Mouse (Mus musculus) T-helper 17 cell (primary cell): ENCODE measurements around the gene Grip1.

Source experiments
- in situ Hi-C, 2 experiments: fragments of 300-600 bp; cut with MboI, MseI; formaldehyde crosslinking; loops; 1 replicate in 1 of 2; 2 replicates in 1 of 2; pipeline ENCODE4 v1.15.1; 2025; ENCODE audit warnings: high pct_unique_total_duplicates in 2 of 2

Grip1 gene

DNA sequence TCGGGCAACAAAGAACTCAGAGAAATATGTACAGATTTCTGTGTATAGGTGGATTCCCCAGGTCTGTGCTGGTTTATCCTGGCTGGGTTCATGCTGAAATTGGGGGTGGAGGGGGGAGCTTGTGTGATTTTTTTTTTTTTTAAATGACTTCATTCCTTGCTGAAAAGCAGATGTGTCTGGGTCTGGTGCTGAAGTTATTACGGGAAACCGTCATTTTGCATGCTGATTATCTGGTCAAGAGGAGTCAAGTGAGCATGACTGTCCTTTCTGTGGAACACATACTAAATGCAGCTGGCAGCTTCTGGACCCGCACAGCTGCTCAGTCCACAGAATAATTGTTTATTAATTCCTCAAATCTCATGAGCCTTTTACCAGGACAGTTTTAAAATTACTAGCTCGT, 366.1 kb downstream of the Grip1 start:
- in situ Hi-C loops, result loop anchor here in 1 of 2 experiments (10.0 kb wide), 1 partner anchor 305 kb away; no protein-coding TSS in a partner anchor

- in situ Hi-C loops, result no loop called here
Observed at GRCm38 (mm10) chr10:119820428-119820827, 366.8 kb downstream of the Grip1 start.

DNA sequence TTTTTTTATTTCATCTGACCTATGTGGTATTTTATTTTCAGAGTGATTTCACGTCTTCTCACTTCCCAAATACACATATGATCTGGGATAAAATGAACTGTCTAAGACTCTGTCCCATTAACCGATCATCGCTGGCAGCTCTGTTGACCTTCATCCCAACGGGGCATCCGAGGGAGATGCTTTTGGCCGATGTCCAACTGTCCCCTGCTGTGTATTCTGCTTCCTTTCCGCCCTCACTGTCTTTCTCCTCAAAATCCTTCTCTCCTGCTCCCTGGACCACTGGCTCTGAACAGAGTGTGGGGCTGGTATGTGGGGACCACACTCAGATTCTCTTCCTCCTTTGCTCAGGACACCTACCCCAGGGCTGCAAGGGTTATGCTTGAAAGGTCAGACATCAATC, 370.1 kb downstream of the Grip1 start:
- in situ Hi-C loops, result no loop called here

DNA sequence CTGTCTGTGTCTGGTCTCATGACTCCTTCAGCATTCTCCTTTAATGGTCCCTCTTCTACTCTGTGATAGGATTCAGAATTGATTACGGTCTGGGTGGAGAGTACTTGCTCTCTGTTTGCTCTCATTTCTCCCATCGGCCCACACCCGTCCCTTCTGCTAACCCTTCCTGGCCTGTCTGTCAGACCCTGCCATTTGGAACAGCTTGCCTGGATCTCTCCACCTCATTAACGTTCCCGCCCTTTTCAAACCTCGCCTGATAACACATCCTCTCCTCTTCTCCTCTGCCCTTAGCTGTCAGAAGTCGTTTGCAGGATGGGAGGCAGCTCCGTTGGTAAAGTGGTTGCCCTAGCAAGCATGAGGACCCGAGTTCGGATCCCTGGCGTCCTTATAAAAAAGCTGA, 370.9 kb downstream of the Grip1 start:
- in situ Hi-C loops, result no loop called here

- in situ Hi-C loops, result no loop called here
Observed at GRCm38 (mm10) chr10:119830388-119830956, 376.8 kb downstream of the Grip1 start.

DNA sequence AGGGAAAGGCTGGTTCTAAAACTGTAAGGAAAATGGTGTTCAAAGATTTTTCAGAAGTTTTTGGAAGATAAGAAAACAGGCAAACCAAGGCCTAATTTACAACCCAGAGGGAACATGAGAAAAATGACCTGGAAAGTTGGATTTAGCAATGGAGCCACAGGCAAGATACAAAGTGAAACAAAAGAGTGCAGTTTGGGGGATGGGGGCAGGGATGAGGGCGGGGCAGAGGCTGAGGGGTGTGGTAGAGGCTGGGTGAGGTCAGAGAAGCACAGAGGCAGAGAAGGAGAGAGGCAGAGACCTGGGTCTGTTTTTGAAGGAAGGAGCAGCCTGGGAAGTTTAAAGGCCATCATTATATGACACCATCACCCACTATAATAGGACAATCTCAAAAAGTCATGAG, 377.5 kb downstream of the Grip1 start:
- in situ Hi-C loops, result no loop called here

DNA sequence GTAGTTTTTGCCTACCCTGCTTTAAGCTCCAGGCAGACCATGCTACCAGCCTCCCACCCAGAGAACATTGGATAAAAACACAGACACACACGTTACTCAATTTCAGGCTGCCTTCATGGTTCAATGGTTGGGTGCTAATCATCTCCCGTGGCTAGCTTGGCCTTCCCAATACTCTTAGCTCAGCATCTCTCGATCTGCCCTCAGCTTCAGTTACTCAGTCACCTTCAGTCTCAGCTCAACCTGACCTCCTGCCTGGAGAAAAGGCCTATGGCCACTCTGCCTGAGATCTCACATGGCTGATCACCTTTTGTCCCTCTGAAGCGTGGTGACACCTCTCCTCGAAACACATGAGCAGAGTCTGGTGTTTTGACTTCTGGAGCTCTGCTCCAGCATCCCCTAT, 379.7 kb downstream of the Grip1 start:
- in situ Hi-C loops, result no loop called here

- in situ Hi-C loops, result no loop called here
Observed at GRCm38 (mm10) chr10:119834122-119834521, 380.5 kb downstream of the Grip1 start.

- in situ Hi-C loops, result no loop called here
Observed at GRCm38 (mm10) chr10:119839645-119840044, 386.0 kb downstream of the Grip1 start.

DNA sequence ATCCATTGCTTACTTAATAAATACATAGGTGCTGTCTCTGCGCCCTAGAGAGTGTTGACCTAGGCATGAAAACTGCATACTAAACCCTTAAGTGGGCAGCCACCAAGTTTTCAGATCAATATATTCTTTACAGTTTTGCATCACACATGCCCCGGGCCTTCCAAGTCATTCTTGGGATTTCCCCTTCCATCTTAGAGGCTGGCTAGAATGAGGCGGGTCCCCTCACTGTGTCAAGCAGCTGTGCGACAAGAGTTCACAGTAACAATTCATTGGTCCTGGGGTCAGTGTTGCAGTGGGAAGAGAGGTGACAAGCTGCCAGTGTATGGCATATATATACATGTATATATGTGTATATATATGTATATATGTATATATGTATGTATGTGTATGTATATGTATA, 388.4 kb downstream of the Grip1 start:
- in situ Hi-C loops, result no loop called here

- in situ Hi-C loops, result no loop called here
Observed at GRCm38 (mm10) chr10:119845705-119846410, 392.2 kb downstream of the Grip1 start.

DNA sequence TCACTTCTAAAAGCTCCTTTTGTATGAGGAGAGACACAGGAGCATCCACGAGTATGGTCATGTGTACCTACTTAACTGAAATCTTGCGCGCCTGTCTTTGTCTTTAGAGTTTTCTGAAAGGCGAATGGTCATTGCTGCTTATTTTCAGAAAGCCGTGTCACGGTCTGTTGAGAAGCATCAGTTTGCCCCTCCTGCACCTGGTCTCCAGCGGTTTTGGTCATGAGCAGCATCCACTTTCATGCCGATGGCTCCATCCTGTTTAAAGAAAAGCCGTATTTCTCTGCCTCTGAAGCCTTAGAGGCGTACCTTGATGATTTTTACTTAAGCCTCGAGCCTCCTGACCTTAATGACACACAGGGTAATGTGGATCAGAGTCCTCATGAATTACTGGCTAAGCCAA, 398.0 kb downstream of the Grip1 start:
- in situ Hi-C loops, result no loop called here

DNA sequence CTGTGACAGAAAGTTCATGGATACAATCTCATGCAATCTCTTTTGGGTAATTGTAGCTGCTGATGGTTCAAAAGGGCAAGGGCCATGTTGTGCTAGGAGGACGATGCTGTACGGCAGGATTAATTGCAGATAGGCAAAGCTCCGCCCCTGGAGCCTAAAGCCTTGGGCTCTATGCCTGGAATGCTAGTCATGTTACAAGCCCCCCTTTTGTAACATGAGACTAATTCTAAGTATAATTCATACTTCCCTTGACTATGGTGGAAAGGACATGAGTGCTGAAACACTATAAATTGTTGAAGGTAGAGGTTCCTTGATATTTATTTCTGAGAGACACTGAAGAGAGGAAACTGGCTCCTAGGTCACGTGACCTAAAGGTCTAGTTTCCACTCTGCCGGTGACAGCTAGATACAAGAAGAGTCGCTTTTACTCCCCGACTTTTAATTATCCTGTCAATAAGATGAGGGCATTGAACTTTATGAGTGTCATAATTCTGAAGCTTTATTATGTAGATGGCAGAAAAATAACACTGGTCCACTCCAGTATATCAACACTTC, 399.0 kb downstream of the Grip1 start:
- in situ Hi-C loops, result no loop called here

GRCm38 (mm10) chr10:119867726-119868125, 414.1 kb downstream of the Grip1 start:
- in situ Hi-C loops, result no loop called here

GRCm38 (mm10) chr10:119868995-119869579, 415.5 kb downstream of the Grip1 start:
- in situ Hi-C loops, result no loop called here

GRCm38 (mm10) chr10:119876721-119877120, 423.1 kb downstream of the Grip1 start:
- in situ Hi-C loops, result no loop called here

GRCm38 (mm10) chr10:119878331-119878730, 424.7 kb downstream of the Grip1 start:
- in situ Hi-C loops, result no loop called here

DNA sequence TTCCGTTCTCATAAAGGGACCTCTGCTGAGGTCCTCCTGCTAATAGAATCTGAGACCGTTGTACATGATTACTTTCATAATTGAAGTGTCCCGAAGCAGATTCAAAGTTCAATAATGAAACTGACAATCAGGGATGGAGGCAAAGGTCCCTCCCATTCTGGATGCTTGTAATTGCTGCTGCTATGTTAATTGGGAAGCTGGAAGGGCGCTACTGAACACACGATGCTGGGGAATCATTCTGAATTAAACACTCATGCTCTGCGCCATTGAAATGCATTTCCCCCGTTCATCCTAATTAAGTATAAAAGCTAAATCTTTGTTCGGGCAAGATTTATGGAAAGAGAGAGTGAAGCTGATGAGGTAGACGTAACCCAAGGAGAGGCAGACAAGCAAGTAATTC, 431.0 kb downstream of the Grip1 start:
- in situ Hi-C loops, result loop anchor here in 1 of 2 experiments (10.0 kb wide), 1 partner anchor 240 kb away; no protein-coding TSS in a partner anchor

DNA sequence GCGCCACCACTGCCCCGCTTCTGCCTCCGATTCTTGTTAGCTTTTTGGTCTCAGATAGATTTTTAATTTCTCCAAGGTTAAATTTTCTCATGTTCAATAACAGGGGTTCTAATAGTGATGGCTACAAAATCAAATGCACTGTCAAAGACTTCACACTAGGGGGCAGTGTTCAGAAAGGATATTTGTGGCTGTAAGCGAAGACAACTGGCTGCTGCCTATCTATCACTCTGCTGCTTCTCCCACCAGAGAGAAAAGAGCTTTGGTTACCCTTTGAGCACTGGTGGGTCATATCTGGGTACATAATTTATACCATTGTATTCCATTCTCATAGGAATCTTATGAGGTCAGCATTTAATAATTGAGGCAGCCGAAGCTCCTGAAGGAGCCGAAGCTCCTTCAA, 431.9 kb downstream of the Grip1 start:
- in situ Hi-C loops, result loop anchor here in 1 of 2 experiments (10.0 kb wide), 1 partner anchor 239 kb away; no protein-coding TSS in a partner anchor

GRCm38 (mm10) chr10:119886681-119887080, 433.1 kb downstream of the Grip1 start:
- in situ Hi-C loops, result loop anchor here in 1 of 2 experiments (10.0 kb wide), 1 partner anchor 238 kb away; no protein-coding TSS in a partner anchor

GRCm38 (mm10) chr10:119902754-119903153, 449.1 kb downstream of the Grip1 start:
- in situ Hi-C loops, result no loop called here

GRCm38 (mm10) chr10:119906869-119907268, 453.2 kb downstream of the Grip1 start:
- in situ Hi-C loops, result no loop called here
